Mouse (Mus musculus) urinary bladder, adult 18-20 months (tissue): ENCODE results near the gene Gm38392.

Source experiments
- DNase-seq, 2 experiments: peaks; one replicate each; pipeline ENCODE4 v3.0.0; 2022; ENCODE audit warnings: low spot score in 2 of 2, mixed read lengths in 2 of 2

Gene Gm38392

DNA sequence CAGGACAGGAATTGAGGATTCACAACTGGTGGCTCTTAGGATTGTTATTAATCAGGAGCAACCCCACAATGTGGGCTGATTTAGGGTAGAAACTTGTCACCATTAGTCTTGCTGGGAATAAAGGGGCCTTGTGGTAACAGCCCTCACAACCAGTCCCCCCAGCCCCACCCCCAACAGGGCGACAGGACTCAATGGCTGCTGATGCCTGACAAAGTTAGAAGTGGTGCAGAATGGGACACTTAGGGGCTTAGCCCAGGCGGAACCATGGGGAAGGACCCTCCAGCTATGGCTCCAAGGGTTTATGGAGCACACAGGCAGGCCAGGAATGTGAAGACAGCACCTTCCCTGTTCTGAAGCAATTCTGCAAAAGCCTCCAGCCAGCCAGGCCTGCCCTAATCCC is 51.4 kb downstream of the Gm38392 start:
- no peak for DNase-seq

GRCm38 (mm10) chr3:88235216-88235615 is 51.8 kb downstream of the Gm38392 start:
- no peak for DNase-seq

DNA sequence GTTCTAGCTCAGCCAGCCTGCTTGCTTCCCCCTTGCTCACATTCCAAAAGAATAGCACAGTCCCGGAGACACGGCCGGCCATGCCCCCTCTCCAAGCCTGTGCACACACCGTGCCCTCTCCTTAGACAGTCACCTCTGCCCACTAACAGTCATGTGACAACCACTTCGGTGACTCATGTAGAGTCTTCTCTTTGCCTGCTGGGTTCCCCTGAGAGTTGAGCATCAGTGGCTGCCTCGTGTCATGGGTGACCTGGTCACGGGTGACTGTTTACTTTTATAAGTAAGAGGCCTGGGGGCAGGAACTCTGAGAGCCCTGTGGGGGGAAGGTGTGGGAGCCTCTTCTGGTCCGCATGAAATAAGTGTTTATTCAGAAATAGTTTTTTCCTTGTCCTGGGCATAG is 53.0 kb downstream of the Gm38392 start:
- DNase-seq, result no peak

- no peak for DNase-seq
Observed at GRCm38 (mm10) chr3:88232851-88233649, 54.0 kb downstream of the Gm38392 start.

DNA sequence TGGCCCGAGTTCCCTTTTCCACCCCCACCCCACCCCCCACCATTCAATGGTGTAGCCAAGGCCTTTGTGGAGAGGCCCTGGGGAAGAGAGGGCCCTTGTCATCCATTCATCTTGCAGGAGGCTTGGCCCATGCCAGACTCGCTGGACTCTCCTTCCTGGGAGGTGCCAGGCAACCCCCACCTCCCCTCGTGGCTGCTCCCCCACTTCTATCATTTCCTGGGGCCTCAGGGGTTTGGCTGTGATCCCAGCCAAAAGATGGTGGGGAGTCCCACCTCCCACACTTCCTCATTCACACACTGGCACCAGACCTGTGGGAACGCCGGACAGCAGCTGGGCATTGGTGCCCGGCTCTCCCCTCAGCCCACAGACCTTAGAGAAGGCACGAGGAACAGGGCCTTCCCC is 54.7 kb downstream of the Gm38392 start:
- DNase-seq, result no peak

GRCm38 (mm10) chr3:88231061-88231641 is 55.9 kb downstream of the Gm38392 start:
- no peak for DNase-seq

- DNase-seq, result no peak
Observed at GRCm38 (mm10) chr3:88230262-88231047, 56.6 kb downstream of the Gm38392 start.

- no peak for DNase-seq
Observed at GRCm38 (mm10) chr3:88229526-88229925, 57.5 kb downstream of the Gm38392 start.

- DNase-seq, result no peak
Observed at GRCm38 (mm10) chr3:88228906-88229305, 58.1 kb downstream of the Gm38392 start.

DNA sequence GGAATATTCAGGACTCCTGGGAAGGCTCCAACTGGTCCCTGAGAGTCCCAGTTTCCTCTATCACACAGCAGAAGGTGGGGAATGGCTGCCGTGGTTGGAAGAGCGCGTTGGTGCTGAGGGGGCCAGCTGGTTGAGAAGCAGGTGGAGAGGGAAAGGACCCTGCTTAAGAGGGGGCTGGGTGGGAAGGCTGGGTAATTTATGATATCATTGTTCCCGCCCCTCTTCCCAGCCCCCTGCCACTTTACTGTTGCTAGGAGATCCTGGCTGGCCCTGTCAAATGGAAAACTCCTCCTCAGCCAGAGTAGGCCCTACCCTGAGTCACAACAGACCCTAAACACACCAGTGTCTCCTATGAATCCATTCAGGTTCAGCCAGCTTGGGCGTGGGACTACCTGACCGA is 59.0 kb downstream of the Gm38392 start:
- no peak for DNase-seq

GRCm38 (mm10) chr3:88227260-88227659 is 59.8 kb downstream of the Gm38392 start:
- no peak for DNase-seq

DNA sequence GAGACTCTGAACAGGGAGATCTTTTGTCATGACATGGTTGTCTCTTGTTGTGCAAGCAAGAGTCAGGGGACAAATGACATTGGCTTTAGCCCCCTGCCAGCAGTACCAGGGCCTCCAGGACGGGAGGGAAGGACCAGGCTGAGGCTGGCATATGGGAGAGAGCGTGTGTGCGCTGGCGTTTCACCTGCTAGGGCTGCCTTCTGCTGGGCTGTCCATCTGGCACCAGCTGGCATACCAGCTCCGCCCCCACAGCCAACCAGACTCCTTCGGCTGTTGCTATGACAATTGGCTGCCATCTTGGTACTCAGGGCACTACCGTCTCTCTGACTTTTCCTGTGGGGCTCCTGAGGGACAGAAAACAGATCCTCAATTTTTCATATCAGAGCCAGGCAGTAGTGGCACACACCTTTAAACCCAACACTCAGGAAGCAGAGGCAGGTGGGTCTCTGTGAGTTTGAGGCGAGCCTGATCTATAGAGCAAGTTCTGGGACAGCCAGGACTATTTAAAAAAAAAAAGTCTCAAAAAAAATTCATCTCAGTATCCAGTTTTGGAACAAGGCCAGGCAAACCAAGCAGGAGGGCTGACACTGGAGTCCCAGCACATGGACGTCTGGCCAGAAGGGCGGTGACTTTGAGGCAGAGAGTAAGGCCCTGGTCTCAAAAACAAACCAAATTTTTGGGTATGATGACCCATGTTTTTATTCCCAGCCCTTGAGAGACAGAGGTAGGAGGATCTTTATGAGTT is 60.7 kb downstream of the Gm38392 start:
- DNase-seq, result no peak

GRCm38 (mm10) chr3:88224929-88225328 is 62.1 kb downstream of the Gm38392 start:
- no peak for DNase-seq

DNA sequence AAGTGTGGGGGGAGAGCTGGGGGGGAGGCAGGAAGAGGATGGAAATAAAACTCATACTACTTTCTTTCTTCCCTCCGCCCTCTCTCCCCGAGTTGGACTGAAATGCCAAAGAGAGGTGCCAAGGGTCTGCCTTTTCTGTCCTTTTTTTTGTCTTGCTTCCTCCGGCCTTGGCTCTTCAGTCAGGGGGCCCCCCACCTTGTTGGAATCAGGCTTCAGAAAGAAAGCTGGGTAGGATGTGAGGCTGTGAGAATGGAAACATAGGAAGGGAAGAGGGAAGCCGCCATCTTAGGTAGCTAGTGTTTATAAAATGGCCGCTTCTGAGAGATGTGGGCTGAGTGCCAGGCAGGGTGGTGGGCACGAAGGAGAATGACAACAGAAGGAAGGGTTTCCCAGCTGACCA is 64.6 kb downstream of the Gm38392 start:
- DNase-seq, result no peak

DNA sequence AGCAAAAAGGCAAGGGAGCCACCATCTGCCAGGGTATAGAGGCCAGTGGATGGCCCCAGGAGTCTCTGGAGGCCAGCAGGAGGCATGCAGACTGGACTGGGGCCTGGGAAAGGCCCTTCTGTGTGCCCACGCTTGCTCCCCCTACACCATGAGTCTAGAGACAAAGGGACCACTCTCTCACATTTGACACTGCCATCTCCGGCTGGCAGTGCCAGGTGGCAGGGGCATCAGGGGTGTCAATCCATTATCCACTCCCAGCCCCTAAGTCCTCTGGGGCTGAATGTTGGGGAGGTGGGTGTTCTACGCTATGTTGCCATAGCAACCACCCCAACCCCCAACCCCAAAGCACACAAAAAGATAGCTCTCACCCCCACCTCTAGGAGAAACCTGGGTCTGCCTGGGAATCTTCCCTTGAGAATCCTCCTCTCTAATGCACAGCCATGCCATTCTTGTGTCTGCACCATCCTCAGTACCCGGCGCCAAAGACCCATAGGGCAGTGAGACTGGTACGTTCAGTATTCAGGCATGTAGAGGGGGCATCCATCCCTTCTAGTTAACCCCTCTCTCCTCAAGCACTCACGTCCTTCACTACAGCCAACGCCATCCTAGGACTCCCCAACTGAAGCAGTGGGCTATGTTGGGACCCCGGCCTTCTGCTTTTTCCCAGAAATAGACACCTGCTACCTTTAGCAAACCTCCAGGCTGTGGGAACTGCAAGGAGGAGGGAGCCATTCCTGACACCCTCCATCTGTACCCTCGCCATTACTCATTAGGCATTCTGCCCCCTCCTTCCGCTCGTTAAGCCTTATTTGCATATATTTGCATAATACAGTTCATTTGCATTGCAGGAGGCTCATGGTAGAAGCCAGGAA is 65.3 kb downstream of the Gm38392 start:
- no peak for DNase-seq

DNA sequence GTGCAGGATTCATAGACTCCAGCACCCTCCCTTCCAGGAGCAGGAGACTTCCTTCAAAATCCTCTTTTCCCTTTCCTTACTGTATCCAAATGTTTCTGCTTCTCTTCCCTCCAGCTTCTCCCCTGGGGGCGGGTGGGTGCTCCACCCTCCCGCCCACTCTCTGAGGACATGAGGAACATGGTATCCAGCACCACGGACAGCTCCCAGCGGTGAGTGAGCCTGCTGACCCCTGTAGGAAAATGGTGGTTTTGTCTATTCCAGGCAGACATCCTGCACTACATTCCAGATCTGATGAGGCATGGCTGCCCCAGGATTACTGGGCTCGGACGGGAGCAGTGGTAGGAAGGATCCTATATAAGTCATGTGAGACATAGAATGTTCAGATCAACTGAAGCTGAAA is 66.2 kb downstream of the Gm38392 start:
- peak in 1 of 2 experiments; percentile 50 for DNase-seq

- no peak for DNase-seq
Observed at GRCm38 (mm10) chr3:88219940-88220339, 67.1 kb downstream of the Gm38392 start.

GRCm38 (mm10) chr3:88217679-88218078 is 69.3 kb downstream of the Gm38392 start:
- DNase-seq, result no peak

- DNase-seq, result no peak
Observed at GRCm38 (mm10) chr3:88216534-88217326, 70.3 kb downstream of the Gm38392 start.

GRCm38 (mm10) chr3:88216116-88216515 is 70.9 kb downstream of the Gm38392 start:
- no peak for DNase-seq
